Mouse (Mus musculus): Measurements from ENCODE around the gene Lrrc2.

Gene Lrrc2

GRCm38 (mm10) chr9:110947900-110948299 is 3.4 kb upstream of the Lrrc2 start:
- peak; percentile 55 for DNase-seq (ENCODE audit: low read depth, low spot score)

- DNase-seq (ENCODE audit: low read depth, low spot score), result no peak
These were observed 2.5 kb upstream of the Lrrc2 start for GRCm38 (mm10) chr9:110948813-110949310.

GRCm38 (mm10) chr9:110950109-110950508 is 1.2 kb upstream of the Lrrc2 start:
- no peak for DNase-seq (ENCODE audit: low read depth, low spot score)

- no peak for DNase-seq (ENCODE audit: low read depth, low spot score)
These were observed 521 bp downstream of the Lrrc2 start for GRCm38 (mm10) chr9:110951866-110952265.

- no peak for DNase-seq (ENCODE audit: low read depth, low spot score)
These were observed 1.1 kb downstream of the Lrrc2 start for GRCm38 (mm10) chr9:110952398-110952797.

GRCm38 (mm10) chr9:110952931-110953549 is 1.7 kb downstream of the Lrrc2 start:
- no peak for DNase-seq (ENCODE audit: low read depth, low spot score)

- DNase-seq (ENCODE audit: low read depth, low spot score), result no peak
These were observed 2.5 kb downstream of the Lrrc2 start for GRCm38 (mm10) chr9:110953550-110954461.

GRCm38 (mm10) chr9:110954681-110955445 is 3.5 kb downstream of the Lrrc2 start:
- no peak for DNase-seq (ENCODE audit: low read depth, low spot score)

GRCm38 (mm10) chr9:110955962-110956361 is 4.6 kb downstream of the Lrrc2 start:
- no peak for DNase-seq (ENCODE audit: low read depth, low spot score)

- no peak for DNase-seq (ENCODE audit: low read depth, low spot score)
These were observed 8.3 kb downstream of the Lrrc2 start for GRCm38 (mm10) chr9:110959669-110960068.

- no peak for DNase-seq (ENCODE audit: low read depth, low spot score)
These were observed 9.1 kb downstream of the Lrrc2 start for GRCm38 (mm10) chr9:110960230-110961149.

GRCm38 (mm10) chr9:110961386-110961785 is 10.0 kb downstream of the Lrrc2 start:
- no peak for DNase-seq (ENCODE audit: low read depth, low spot score)

- no peak for DNase-seq (ENCODE audit: low read depth, low spot score)
These were observed 12.3 kb downstream of the Lrrc2 start for GRCm38 (mm10) chr9:110963566-110964115.

DNA sequence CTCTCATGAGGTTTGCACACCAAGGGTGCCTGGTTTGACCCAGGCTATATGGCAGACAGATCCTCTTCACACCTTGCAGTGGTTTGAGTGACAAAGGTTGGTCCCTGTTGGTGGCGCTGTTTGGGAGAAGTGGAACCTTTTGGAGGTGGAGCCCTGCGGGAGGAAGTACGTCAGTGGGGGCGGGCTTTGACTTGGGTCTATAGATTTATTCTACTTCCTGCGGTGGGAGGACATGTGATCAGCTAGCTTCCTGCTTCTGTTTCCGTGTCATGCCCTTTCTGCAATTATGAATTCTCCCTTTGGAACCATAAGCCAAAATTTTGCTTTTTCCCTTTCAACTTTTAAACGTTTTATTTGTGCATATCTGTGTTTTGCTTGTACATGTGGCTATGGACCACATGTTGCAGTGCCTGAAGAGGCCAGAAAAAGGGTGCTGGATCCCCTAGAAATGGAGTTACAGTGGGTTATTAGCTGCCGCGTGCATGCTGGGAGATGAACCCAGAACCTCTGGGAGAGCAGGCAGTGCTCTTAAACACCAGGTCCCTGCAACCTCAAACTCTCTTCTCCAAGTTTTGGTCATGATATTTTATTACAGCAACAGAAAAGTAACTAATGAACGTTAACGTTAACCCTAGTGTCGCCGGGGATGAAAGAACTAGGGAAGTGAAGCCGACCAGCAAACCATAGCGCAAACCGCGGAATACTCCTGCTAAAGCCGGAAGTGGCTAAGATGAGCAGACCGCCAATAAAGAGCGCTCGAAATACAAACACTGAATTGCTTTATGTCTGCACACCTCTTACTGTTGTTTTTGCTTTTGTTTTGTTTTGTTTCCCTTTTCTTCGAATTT is 13.9 kb downstream of the Lrrc2 start:
- peak; percentile 53 for DNase-seq (ENCODE audit: low read depth, low spot score)

DNA sequence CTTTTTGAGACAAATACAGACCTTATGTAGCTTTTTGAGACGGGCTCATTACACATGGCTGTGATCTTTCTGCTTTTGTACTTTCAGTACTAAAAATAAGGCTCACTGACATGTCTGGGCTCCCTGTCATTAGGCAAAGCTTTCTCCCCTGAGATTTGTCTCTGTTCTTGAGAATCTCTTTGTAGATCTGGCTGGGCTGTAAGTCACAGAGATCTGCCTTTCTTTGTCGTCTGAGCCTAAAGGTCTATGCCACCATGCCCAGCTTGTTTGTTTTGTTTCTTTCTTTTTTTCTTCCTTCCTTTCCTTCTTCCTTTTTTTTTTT is 14.5 kb downstream of the Lrrc2 start:
- DNase-seq (ENCODE audit: low read depth, low spot score), result no peak

DNA sequence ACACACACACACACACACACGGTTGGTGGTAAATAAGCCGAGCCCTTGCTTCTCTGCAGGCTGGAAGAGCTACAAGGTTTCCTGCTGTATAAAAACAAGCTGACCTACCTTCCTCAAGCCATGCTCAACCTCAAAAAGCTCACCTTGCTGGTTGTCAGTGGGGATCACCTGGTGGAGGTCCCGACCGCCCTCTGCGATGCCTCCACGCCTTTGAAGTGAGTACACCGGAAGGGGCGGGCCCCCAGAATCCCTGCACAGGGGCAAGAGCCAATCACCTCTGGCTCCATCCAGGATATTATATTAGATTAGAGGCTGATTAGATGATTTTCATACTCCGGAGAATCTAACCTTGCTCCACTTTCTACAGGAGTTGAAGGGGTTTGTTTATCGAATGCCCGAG is 28.1 kb downstream of the Lrrc2 start:
- no peak for DNase-seq (ENCODE audit: low read depth, low spot score)

GRCm38 (mm10) chr9:110982351-110982750 is 31.0 kb downstream of the Lrrc2 start:
- no peak for DNase-seq (ENCODE audit: low read depth, low spot score)

GRCm38 (mm10) chr9:110984096-110984495 is 32.8 kb downstream of the Lrrc2 start:
- DNase-seq (ENCODE audit: low read depth, low spot score), result no peak

DNA sequence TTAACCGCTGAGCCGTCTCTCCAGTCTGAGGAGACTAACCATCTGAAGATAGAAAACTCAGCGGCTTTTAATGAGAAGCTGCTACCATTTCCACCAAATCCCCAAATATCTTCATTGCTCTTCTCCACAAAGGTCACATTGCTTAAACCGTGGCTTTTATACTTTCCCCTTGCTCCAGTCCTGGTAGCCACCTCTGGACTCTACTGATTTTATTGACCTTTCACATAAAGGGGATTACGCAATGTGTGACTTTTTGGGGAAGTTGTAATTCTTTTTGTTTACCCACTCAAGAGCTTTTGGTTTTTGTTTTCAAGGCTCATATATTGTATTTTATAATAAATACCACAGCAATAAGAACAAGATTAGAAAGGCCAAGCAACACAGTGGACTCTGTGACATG is 34.2 kb downstream of the Lrrc2 start:
- DNase-seq (ENCODE audit: low read depth, low spot score), result no peak

DNA sequence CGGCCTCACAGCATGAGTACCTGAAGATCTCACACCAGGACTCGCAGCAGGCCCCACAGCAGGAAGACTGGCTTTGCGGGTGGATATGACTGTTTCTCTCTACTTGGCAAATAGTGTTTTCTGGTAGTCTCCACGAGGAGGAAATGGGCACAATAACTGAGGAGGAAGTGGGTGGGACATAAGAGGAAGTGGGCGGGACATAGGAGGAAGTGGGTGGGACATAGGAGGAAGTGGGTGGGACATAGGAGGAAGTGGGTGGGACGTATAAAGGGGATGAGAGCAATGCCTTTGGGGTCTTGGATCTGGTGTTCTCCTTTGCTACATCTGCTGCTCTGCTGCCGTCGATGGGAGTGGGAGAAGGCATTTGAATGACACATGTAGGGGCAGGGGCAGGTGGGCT is 34.6 kb downstream of the Lrrc2 start:
- no peak for DNase-seq (ENCODE audit: low read depth, low spot score)
